Mouse (Mus musculus) embryonic facial prominence, embryonic 14.5 days (tissue): ENCODE measurements around the gene Rras. TPM values are rescaled to one million over a fixed set of nuclear protein-coding genes. Genes with fewer than 3 reads are reported as not detected.

ENCODE experiments used
- ATAC-seq: fragments of 200-750 bp; cut with Nextera tagmentation; 2 replicates; pipeline ENCODE4 v1.8.0; 2017; ENCODE audit warnings: low read depth, moderate number of reproducible peaks, moderate TSS enrichment
- DNase-seq: peaks from one replicate; pipeline ENCODE4 v3.0.0-alpha.2; 2015; ENCODE audit warnings: low spot score
- H3K27ac ChIP-seq: fragments of 300-500 bp; sonication (generic); replicated peaks from 2 replicates; pipeline ENCODE4 v1.5.1; 2014; ENCODE audit warnings: low read depth, mild to moderate bottlenecking, low read length, moderate library complexity
- H3K27me3 ChIP-seq: fragments of 300-500 bp; sonication (generic); replicated peaks from 2 replicates; pipeline ENCODE4 v1.6.1; 2014; ENCODE audit warnings: low read length; ENCODE audit not compliant: control insufficient read depth, insufficient read depth
- H3K36me3 ChIP-seq: fragments of 300-500 bp; sonication (generic); 2 replicates; pipeline ENCODE4 v1.6.1; 2014; ENCODE audit warnings: low read length, mixed read lengths; ENCODE audit not compliant: control insufficient read depth, insufficient read depth
- H3K4me1 ChIP-seq: fragments of 300-500 bp; sonication (generic); 2 replicates; pipeline ENCODE4 v1.6.1; 2014; ENCODE audit warnings: antibody characterized with exemption, low read length; ENCODE audit not compliant: control insufficient read depth, insufficient read depth
- H3K4me2 ChIP-seq: fragments of 300-500 bp; sonication (generic); 2 replicates; pipeline ENCODE4 v1.6.1; 2014; ENCODE audit warnings: low read depth, mild to moderate bottlenecking, low read length, moderate library complexity, mixed read lengths
- H3K4me3 ChIP-seq: fragments of 300-500 bp; sonication (generic); 2 replicates; pipeline ENCODE4 v1.5.1; 2014; ENCODE audit warnings: low read depth, mild to moderate bottlenecking, low read length
- H3K9ac ChIP-seq: fragments of 300-500 bp; sonication (generic); 2 replicates; pipeline ENCODE4 v1.6.1; 2014; ENCODE audit warnings: low read depth, mild to moderate bottlenecking, low read length, moderate library complexity, mixed read lengths
- H3K9me3 ChIP-seq: fragments of 300-500 bp; sonication (generic); 2 replicates; pipeline ENCODE4 v1.6.1; 2016; ENCODE audit warnings: low read length; ENCODE audit not compliant: control insufficient read depth
- WGBS: fragments of 180-500 bp; shearing (Covaris S2); extraction: QIAGEN DNeasy Blood & Tissue Kit; methylation state at CpG from one replicate; pipeline ENCODE4 v1.1.7; 2014; 5-methylcytosine and 5-hydroxymethylcytosine counted together
- polyA plus RNA-seq: library from polyadenylated mRNA; unstranded; fragments of >200 nt; fragmentation: Nextera tagmentation; extraction: Ambion mirVana; gene quantifications from 2 replicates; pipeline ENCODE4 v1.2.1, GENCODE M21; 2014

Rras gene
- polyA plus RNA-seq, 1 experiment from 2014 or later, result 52.3 TPM

DNA sequence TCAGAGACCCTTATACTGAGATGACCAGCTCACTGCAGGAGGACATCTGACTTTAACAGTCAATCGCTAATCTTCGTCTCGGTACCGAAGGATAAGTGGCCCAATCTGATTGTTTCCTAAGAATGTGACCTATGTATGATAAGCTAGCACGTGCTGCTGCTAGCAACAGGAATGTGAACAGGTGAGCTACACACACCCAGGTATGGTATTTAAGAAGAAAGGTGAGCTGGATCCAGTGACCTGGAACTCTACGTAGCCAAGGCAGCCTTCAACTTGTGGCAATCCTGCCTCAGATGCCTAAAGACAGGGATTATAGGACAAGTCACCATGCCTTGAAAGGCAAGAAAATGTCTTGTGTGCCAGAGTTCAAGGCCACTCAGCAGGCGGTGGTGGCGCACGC lies 20.6 kb downstream of the Rras start:
- peaks cover 100% of the 10 kb centered on the region for H3K36me3 ChIP-seq
- no peak overlapping the region for H3K4me3 ChIP-seq
- no peaks in the 10 kb centered on the region for H3K27me3 ChIP-seq
- 94% methylated on average over 9 of the region's 9 CpGs for WGBS
- DNase-seq (no peak), ATAC-seq (no peak)
- H3K4me2 ChIP-seq, result no peak overlapping the region
- no peak overlapping the region for H3K27ac ChIP-seq
- no peak overlapping the region for H3K9ac ChIP-seq
- no peaks in the 10 kb centered on the region for H3K9me3 ChIP-seq
- H3K4me1 ChIP-seq, result no peaks in the 10 kb centered on the region

- DNase-seq (no peak), ATAC-seq (no peak)
- H3K4me3 ChIP-seq, result no peak overlapping the region
- H3K4me2 ChIP-seq, result no peak overlapping the region
- 93% methylated on average over 9 of the region's 9 CpGs for WGBS
- no peaks in the 10 kb centered on the region for H3K9me3 ChIP-seq
- H3K4me1 ChIP-seq, result no peaks in the 10 kb centered on the region
- no peak overlapping the region for H3K27ac ChIP-seq
- H3K36me3 ChIP-seq, result peaks cover 100% of the 10 kb centered on the region
- H3K27me3 ChIP-seq, result no peaks in the 10 kb centered on the region
- H3K9ac ChIP-seq, result no peak overlapping the region
Measured at GRCm38 (mm10) chr7:45040851-45041250, 23.1 kb downstream of the Rras start.

DNA sequence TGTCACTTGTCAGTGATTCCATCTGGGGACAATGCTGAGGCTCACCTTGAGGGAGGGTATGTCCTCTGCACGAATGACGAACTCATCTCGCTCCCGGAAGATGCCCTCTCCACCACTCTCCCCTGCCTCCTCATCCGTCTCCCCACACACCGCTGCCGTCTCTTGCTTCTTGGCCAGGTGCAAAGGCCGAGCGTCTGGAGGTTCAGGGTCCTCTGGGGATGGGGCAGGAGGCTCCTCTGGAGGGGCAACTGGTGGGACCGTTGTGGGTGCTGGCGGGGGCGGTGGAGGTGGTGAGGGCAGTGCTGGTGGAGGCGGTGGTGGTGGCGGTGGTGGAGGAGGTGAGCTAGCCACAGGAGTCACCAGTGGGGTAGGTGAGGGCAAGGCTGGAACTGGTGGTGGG lies 25.5 kb downstream of the Rras start:
- ATAC-seq, result no peak
- 95% methylated on average over 13 of the region's 14 CpGs for WGBS
- peaks cover 100% of the 10 kb centered on the region for H3K36me3 ChIP-seq

DNA sequence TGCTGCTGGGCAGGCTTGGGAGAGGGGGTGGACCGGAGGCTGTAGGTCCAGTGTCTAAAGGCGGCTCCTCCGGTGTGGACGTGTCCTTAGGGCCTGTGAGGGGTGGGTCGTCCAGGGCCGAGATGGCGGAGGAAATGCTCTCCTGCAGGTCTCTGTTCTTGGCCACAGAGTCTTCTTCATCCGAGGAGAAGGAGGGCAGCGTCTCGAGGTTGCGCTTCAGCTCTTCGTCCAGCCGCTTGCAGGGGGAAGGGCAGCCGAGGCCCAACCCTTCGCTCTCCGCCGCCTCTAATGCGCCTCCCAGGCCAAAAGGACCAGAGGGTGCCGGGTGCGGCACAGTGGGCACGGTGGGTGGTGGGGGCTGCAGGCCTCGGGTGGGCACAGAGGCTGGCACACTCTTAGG lies 28.0 kb downstream of the Rras start:
- Histone ChIP-seq H3K36me3 (peaks cover 100% of the 10 kb centered on the region), H3K9ac (no peak overlapping the region), H3K4me3 (no peak overlapping the region), H3K4me2 (no peak overlapping the region), H3K9me3 (no peaks in the 10 kb centered on the region), H3K27ac (no peak overlapping the region), H3K4me1 (no peaks in the 10 kb centered on the region), H3K27me3 (no peaks in the 10 kb centered on the region)
- DNase-seq (no peak), ATAC-seq (no peak)
- 95% methylated on average over 22 of the region's 22 CpGs for WGBS

More for the DNA sequence above, 25.5 kb downstream of the Rras start:
- Histone ChIP-seq H3K4me2 (no peak overlapping the region), H3K27me3 (no peaks in the 10 kb centered on the region), H3K9me3 (no peaks in the 10 kb centered on the region), H3K4me1 (no peaks in the 10 kb centered on the region), H3K4me3 (no peak overlapping the region), H3K27ac (no peak overlapping the region), H3K9ac (no peak overlapping the region)
- no peak for DNase-seq

GRCm38 (mm10) chr7:45046853-45047350 lies 29.1 kb downstream of the Rras start:
- Histone ChIP-seq H3K9ac (no peak overlapping the region), H3K4me1 (no peaks in the 10 kb centered on the region), H3K4me2 (no peak overlapping the region), H3K27me3 (no peaks in the 10 kb centered on the region), H3K9me3 (no peaks in the 10 kb centered on the region), H3K36me3 (peaks cover 88% of the 10 kb centered on the region), H3K27ac (no peak overlapping the region), H3K4me3 (no peak overlapping the region)
- DNase-seq (no peak), ATAC-seq (no peak)
- 96% methylated on average over 26 of the region's 26 CpGs for WGBS

DNA sequence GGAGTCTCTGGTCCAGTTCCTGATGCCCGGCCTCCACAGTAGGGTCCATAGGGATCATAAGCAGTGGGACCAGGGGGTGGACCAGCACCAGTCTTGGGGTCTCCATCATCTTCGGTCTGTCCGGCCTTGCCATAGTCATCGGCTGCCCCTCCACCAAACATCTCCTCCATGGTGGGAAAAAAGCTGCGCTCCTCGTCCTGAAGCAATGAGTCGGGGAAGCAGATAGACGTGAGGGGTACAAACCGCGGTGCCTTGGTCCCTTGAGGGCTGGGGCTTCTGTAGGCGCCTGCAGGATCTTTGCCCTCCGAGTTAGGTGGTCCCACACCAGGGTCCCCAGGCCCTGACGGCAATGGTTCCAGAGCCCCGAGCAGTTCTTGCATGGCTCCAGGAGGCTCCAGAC lies 29.7 kb downstream of the Rras start:
- no peak for DNase-seq
- WGBS, result 95% methylated on average over 13 of the region's 14 CpGs
- Histone ChIP-seq H3K36me3 (peaks cover 83% of the 10 kb centered on the region), H3K27ac (no peak overlapping the region), H3K9ac (no peak overlapping the region), H3K4me1 (no peaks in the 10 kb centered on the region), H3K9me3 (no peaks in the 10 kb centered on the region), H3K27me3 (no peaks in the 10 kb centered on the region), H3K4me2 (no peak overlapping the region), H3K4me3 (no peak overlapping the region)
- ATAC-seq, result no peak

GRCm38 (mm10) chr7:45048001-45048890 lies 30.5 kb downstream of the Rras start:
- no peak overlapping the region for H3K9ac ChIP-seq
- H3K36me3 ChIP-seq, result peaks cover 75% of the 10 kb centered on the region
- no peaks in the 10 kb centered on the region for H3K27me3 ChIP-seq
- no peak overlapping the region for H3K4me2 ChIP-seq
- DNase-seq (no peak), ATAC-seq (no peak)
- H3K4me3 ChIP-seq, result no peak overlapping the region
- H3K9me3 ChIP-seq, result no peaks in the 10 kb centered on the region
- no peak overlapping the region for H3K27ac ChIP-seq
- 92% methylated on average over 31 of the region's 38 CpGs for WGBS
- no peaks in the 10 kb centered on the region for H3K4me1 ChIP-seq

- H3K36me3 ChIP-seq, result peaks cover 67% of the 10 kb centered on the region
- DNase-seq, result no peak
- no peaks in the 10 kb centered on the region for H3K27me3 ChIP-seq
- H3K9ac ChIP-seq, result no peak overlapping the region
- no peak overlapping the region for H3K27ac ChIP-seq
- H3K4me2 ChIP-seq, result no peak overlapping the region
- no peak for ATAC-seq
- WGBS, result 94% methylated on average over 15 of the region's 23 CpGs
- H3K4me3 ChIP-seq, result no peak overlapping the region
- no peaks in the 10 kb centered on the region for H3K4me1 ChIP-seq
- H3K9me3 ChIP-seq, result no peaks in the 10 kb centered on the region
Measured at GRCm38 (mm10) chr7:45048923-45049657, 31.3 kb downstream of the Rras start.
